Mouse (Mus musculus) left cerebral cortex, adult 2 months (tissue): ENCODE measurements at regions not wholly inside any gene's neighbourhood (a gene's known extent, or its start where the extent isn't known, plus 50 kb on each side); places are given as distances from the start of the nearest gene placed in this dataset.
A peak's percentile ranks its signal among the peaks of the same experiment; 100 is the strongest.
"Not testable (repeated sequence)": the region's sequence is repeated elsewhere in the genome, so short reads cannot be mapped to it uniquely, and the experiment has no call there.

ENCODE experiments used
- DNase-seq, 2 experiments: peaks; one replicate each; pipeline ENCODE4 v3.0.0; 2021 to 2022; ENCODE audit warnings: low spot score in 2 of 2, mixed read lengths in 1 of 2; ENCODE audit errors: extremely low spot score in 1 of 2
- H3K27ac ChIP-seq: fragments of 200-600 bp; 2 replicates; pipeline ENCODE4 v1.8.1; 2022
- H3K4me3 ChIP-seq: fragments of 200-600 bp; 2 replicates; pipeline ENCODE4 v1.8.1; 2022
- CTCF ChIP-seq: fragments of 200-600 bp; IDR thresholded peaks from 2 replicates; pipeline ENCODE4 v1.8.1; 2022; ENCODE audit warnings: antibody characterized with exemption, mild to moderate bottlenecking, moderate library complexity
- intact Hi-C: fragments of 180-260 bp; cut with DNase I; formaldehyde crosslinking; loops from one replicate; pipeline ENCODE4 v1.15.1; 2025

- DNase-seq, result no peak
- Histone ChIP-seq H3K27ac (no peak overlapping the region), H3K4me3 (no peak overlapping the region)
- intact Hi-C loops, result no loop called here
- no peak for TF ChIP-seq CTCF
These were observed 207.0 kb downstream of the Snx19 start for GRCm38 (mm10) chr9:30633741-30634470.

- intact Hi-C loops, result no loop called here
- no peak for TF ChIP-seq CTCF
- Histone ChIP-seq H3K27ac (no peak overlapping the region), H3K4me3 (no peak overlapping the region)
- DNase-seq, result peak in 1 of 2 experiments; percentile 14
These were observed 205.5 kb downstream of the Snx19 start for GRCm38 (mm10) chr9:30632164-30633146.

- TF ChIP-seq CTCF, result no peak
- intact Hi-C loops, result no loop called here
- Histone ChIP-seq H3K4me3 (no peak overlapping the region), H3K27ac (no peak overlapping the region)
- DNase-seq, result no peak
These were observed 198.7 kb downstream of the Snx19 start for GRCm38 (mm10) chr9:30625635-30626034.

GRCm38 (mm10) chr9:30625090-30625489 lies 198.2 kb downstream of the Snx19 start:
- intact Hi-C loops, result no loop called here

GRCm38 (mm10) chr9:30624481-30624880 lies 197.6 kb downstream of the Snx19 start:
- H3K4me3 ChIP-seq, result no peak overlapping the region
- no peak for DNase-seq
- TF ChIP-seq CTCF, result no peak
- intact Hi-C loops, result no loop called here
- H3K27ac ChIP-seq, result no peak overlapping the region

More at GRCm38 (mm10) chr9:30625090-30625489, 198.2 kb downstream of the Snx19 start:
- no peak for DNase-seq
- TF ChIP-seq CTCF, result no peak
- H3K27ac ChIP-seq, result no peak overlapping the region
- H3K4me3 ChIP-seq, result no peak overlapping the region

GRCm38 (mm10) chr9:30619325-30619724 lies 192.4 kb downstream of the Snx19 start:
- no peak for TF ChIP-seq CTCF
- H3K27ac ChIP-seq, result no peak overlapping the region
- DNase-seq, result no peak
- intact Hi-C loops, result no loop called here
- no peak overlapping the region for H3K4me3 ChIP-seq

- H3K27ac ChIP-seq, result no peak overlapping the region
- TF ChIP-seq CTCF, result no peak
- DNase-seq, result no peak
- intact Hi-C loops, result no loop called here
- H3K4me3 ChIP-seq, result no peak overlapping the region
These were observed 191.3 kb downstream of the Snx19 start for GRCm38 (mm10) chr9:30618181-30618580.

- Histone ChIP-seq H3K4me3 (no peak overlapping the region), H3K27ac (no peak overlapping the region)
- no peak for TF ChIP-seq CTCF
- intact Hi-C loops, result no loop called here
- DNase-seq, result no peak
These were observed 186.8 kb downstream of the Snx19 start for GRCm38 (mm10) chr9:30613715-30614114.

GRCm38 (mm10) chr9:30613003-30613552 lies 186.2 kb downstream of the Snx19 start:
- no peak overlapping the region for H3K4me3 ChIP-seq
- TF ChIP-seq CTCF, result no peak
- DNase-seq, result no peak
- intact Hi-C loops, result no loop called here
- no peak overlapping the region for H3K27ac ChIP-seq

- no peak overlapping the region for H3K4me3 ChIP-seq
- no peak for TF ChIP-seq CTCF
- intact Hi-C loops, result no loop called here
- DNase-seq, result no peak
- H3K27ac ChIP-seq, result no peak overlapping the region
These were observed 183.4 kb downstream of the Snx19 start for GRCm38 (mm10) chr9:30610328-30610727.

GRCm38 (mm10) chr9:30599756-30600155 lies 172.8 kb downstream of the Snx19 start:
- no peak for TF ChIP-seq CTCF
- H3K27ac ChIP-seq, result no peak overlapping the region
- intact Hi-C loops, result no loop called here
- DNase-seq, result no peak
- no peak overlapping the region for H3K4me3 ChIP-seq

- intact Hi-C loops, result no loop called here
- H3K4me3 ChIP-seq, result no peak overlapping the region
- no peak for TF ChIP-seq CTCF
These were observed 170.8 kb downstream of the Snx19 start for GRCm38 (mm10) chr9:30597691-30598090.

GRCm38 (mm10) chr9:30597092-30597491 lies 170.2 kb downstream of the Snx19 start:
- DNase-seq, intact Hi-C loops, H3K27ac ChIP-seq, H3K4me3 ChIP-seq: not testable (repeated sequence)

More at GRCm38 (mm10) chr9:30597691-30598090, 170.8 kb downstream of the Snx19 start:
- no peak for DNase-seq
- H3K27ac ChIP-seq, result no peak overlapping the region
